Mouse (Mus musculus): ENCODE results near the gene Ppl. TPM values are rescaled to one million over a fixed set of nuclear protein-coding genes. Genes with fewer than 3 reads are reported as not detected.

Gene Ppl
- polyA plus RNA-seq, 1 experiment = 0.16 TPM

- Histone ChIP-seq H3K36me3 (ENCODE audit: control insufficient read depth, insufficient read depth, low read length) (no peaks in the 10 kb centered on the region), H3K27ac (ENCODE audit: control insufficient read depth, insufficient read depth, low read depth, low read length) (no peak overlapping the region), H3K27me3 (ENCODE audit: control insufficient read depth, insufficient read depth, low read length) (no peaks in the 10 kb centered on the region), H3K4me3 (ENCODE audit: control insufficient read depth, low read depth, low read length) (no peak overlapping the region), H3K4me1 (ENCODE audit: control insufficient read depth, insufficient read depth, low read length) (no peaks in the 10 kb centered on the region)
- TF ChIP-seq CTCF (IDR thresholded peaks at IDR 0.05; ENCODE audit: control insufficient read depth, insufficient read depth, insufficient replicate concordance, low read depth, low read length) = no peak
- TF ChIP-seq POLR2A (IDR thresholded peaks at IDR 0.05; ENCODE audit: control insufficient read depth, low read depth, low read length) = no peak
Observed at GRCm38 (mm10) chr16:5096504-5096903, 35.7 kb downstream of the Ppl start.

DNA sequence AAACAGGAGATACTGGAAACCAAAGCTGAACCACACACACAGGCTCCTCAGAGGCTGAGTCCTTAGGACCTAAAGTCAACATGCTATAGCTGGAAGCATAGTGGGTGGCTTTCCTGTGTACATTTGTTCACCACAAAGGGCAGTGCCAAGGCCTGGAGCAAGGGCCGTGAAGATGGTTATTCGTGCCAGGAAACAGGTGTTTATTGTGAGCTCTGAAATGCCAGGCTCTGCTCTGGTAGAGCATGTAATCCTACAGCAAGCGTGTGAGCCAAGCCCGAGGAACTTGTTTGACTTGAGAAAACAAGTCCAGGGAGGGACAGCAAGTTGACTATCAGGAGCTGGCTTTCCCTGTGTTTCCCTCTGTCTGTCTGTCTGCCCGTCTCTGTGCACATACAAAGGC, 38.9 kb downstream of the Ppl start:
- Histone ChIP-seq H3K27ac (ENCODE audit: control insufficient read depth, insufficient read depth, low read depth, low read length) (no peak overlapping the region), H3K4me1 (ENCODE audit: control insufficient read depth, insufficient read depth, low read length) (no peaks in the 10 kb centered on the region), H3K27me3 (ENCODE audit: control insufficient read depth, insufficient read depth, low read length) (no peaks in the 10 kb centered on the region), H3K4me3 (ENCODE audit: control insufficient read depth, low read depth, low read length) (no peak overlapping the region), H3K36me3 (ENCODE audit: control insufficient read depth, insufficient read depth, low read length) (no peaks in the 10 kb centered on the region)
- TF ChIP-seq POLR2A (IDR thresholded peaks at IDR 0.05; ENCODE audit: control insufficient read depth, low read depth, low read length) (no peak), CTCF (IDR thresholded peaks at IDR 0.05; ENCODE audit: control insufficient read depth, insufficient read depth, insufficient replicate concordance, low read depth, low read length) (no peak)

DNA sequence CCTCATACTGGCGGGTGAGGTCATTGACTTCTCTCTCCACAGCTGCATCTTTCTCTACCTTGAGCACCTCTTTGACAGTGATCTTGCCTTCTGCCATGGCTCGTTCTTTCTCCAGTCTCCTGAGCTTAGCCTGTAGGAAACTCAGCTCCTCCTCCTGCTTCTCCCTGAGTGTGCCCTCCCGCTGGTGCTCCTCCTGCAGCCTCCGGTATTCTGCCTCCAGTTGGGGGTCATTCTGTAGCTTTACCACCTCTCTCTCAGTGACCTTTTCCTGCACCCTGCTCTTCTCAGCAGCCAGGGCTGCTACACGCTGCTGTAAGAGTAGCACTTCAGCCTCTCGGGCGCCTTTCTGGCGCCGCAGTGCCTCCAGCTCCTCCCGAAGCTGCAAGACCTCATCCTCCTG, 43.2 kb downstream of the Ppl start:
- no peak for TF ChIP-seq POLR2A (IDR thresholded peaks at IDR 0.05; ENCODE audit: control insufficient read depth, low read depth, low read length)
- no peak for TF ChIP-seq CTCF (IDR thresholded peaks at IDR 0.05; ENCODE audit: control insufficient read depth, insufficient read depth, insufficient replicate concordance, low read depth, low read length)
- Histone ChIP-seq H3K27ac (ENCODE audit: control insufficient read depth, insufficient read depth, low read depth, low read length) (no peak overlapping the region), H3K27me3 (ENCODE audit: control insufficient read depth, insufficient read depth, low read length) (no peaks in the 10 kb centered on the region), H3K36me3 (ENCODE audit: control insufficient read depth, insufficient read depth, low read length) (no peaks in the 10 kb centered on the region), H3K4me3 (ENCODE audit: control insufficient read depth, low read depth, low read length) (no peak overlapping the region), H3K4me1 (ENCODE audit: control insufficient read depth, insufficient read depth, low read length) (no peaks in the 10 kb centered on the region)

DNA sequence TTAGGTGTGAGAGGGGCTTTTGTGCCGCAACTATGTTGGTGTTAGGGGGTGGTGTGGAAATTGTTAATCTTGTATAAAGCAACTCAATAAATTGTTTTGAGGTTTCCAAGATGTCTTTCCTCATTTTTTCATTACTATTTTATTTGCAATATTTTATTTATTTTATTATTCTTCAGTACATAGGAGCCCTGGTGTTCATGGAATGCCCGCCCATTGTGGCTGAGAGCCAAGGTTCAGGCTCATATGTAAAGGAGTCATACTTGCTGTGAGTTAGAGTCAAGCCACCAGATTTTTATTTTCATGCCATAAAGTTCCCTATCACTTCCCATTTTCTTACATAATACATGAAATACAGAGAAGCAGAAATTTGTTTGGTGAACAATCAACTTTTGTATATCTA, 46.0 kb downstream of the Ppl start:
- Histone ChIP-seq H3K27me3 (ENCODE audit: control insufficient read depth, insufficient read depth, low read length) (no peaks in the 10 kb centered on the region), H3K4me3 (ENCODE audit: control insufficient read depth, low read depth, low read length) (no peak overlapping the region), H3K4me1 (ENCODE audit: control insufficient read depth, insufficient read depth, low read length) (no peaks in the 10 kb centered on the region), H3K27ac (ENCODE audit: control insufficient read depth, insufficient read depth, low read depth, low read length) (no peak overlapping the region), H3K36me3 (ENCODE audit: control insufficient read depth, insufficient read depth, low read length) (peaks cover 2% of the 10 kb centered on the region; the same call in 1 of the 2 replicates)
- TF ChIP-seq POLR2A (IDR thresholded peaks at IDR 0.05; ENCODE audit: control insufficient read depth, low read depth, low read length) (no peak), CTCF (IDR thresholded peaks at IDR 0.05; ENCODE audit: control insufficient read depth, insufficient read depth, insufficient replicate concordance, low read depth, low read length) (no peak)

DNA sequence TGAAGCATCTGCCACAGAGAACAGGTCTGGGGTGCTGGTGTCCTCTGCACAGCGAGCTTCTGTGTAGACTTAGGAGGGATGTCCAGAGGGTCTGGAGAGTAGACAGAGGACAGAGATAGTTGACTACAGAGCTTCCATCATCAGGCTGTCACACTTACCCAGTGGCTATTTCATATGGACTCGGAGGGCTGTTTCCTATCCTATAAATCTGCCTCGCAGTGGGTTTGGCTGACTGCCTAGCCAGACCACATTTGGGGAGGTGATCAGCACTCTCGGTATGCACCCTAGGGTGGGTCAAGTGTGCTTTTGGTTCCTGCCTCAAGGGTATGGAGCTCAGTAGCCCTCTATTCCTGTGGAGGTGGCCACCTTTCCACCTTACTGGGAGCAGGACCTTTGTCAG, 47.0 kb downstream of the Ppl start:
- TF ChIP-seq POLR2A (IDR thresholded peaks at IDR 0.05; ENCODE audit: control insufficient read depth, low read depth, low read length) (no peak), CTCF (IDR thresholded peaks at IDR 0.05; ENCODE audit: control insufficient read depth, insufficient read depth, insufficient replicate concordance, low read depth, low read length) (no peak)
- H3K4me1 ChIP-seq (ENCODE audit: control insufficient read depth, insufficient read depth, low read length) = no peaks in the 10 kb centered on the region
- H3K27me3 ChIP-seq (ENCODE audit: control insufficient read depth, insufficient read depth, low read length) = no peaks in the 10 kb centered on the region
- H3K27ac ChIP-seq (ENCODE audit: control insufficient read depth, insufficient read depth, low read depth, low read length) = no peak overlapping the region
- peaks cover 2% of the 10 kb centered on the region for H3K36me3 ChIP-seq (ENCODE audit: control insufficient read depth, insufficient read depth, low read length)
- H3K4me3 ChIP-seq (ENCODE audit: control insufficient read depth, low read depth, low read length) = no peak overlapping the region

DNA sequence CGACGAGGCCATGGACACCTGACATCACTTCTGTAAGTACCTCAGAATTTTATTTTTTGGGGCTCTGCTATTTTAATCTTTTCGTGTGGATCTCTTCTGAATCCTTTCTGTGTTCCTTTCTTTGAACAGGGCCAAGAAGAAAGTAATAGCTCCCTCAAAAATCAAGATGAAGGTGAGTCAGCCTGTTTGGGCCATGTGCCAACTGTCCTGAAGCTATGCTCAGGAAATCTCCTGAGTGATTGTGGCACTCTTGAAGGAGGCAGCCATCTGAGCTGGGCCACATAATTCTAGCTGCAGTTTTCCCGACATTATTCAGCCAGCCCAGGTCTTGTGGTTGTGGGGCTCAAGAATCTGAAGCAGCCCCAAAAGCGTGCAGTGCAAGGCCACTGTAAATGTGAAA, 57.9 kb downstream of the Ppl start:
- Histone ChIP-seq H3K27me3 (ENCODE audit: control insufficient read depth, insufficient read depth, low read length) (no peaks in the 10 kb centered on the region), H3K36me3 (ENCODE audit: control insufficient read depth, insufficient read depth, low read length) (peaks cover 11% of the 10 kb centered on the region), H3K27ac (ENCODE audit: control insufficient read depth, insufficient read depth, low read depth, low read length) (no peak overlapping the region), H3K4me3 (ENCODE audit: control insufficient read depth, low read depth, low read length) (no peak overlapping the region), H3K4me1 (ENCODE audit: control insufficient read depth, insufficient read depth, low read length) (no peaks in the 10 kb centered on the region)
- TF ChIP-seq POLR2A (IDR thresholded peaks at IDR 0.05; ENCODE audit: control insufficient read depth, low read depth, low read length) (no peak), CTCF (IDR thresholded peaks at IDR 0.05; ENCODE audit: control insufficient read depth, insufficient read depth, insufficient replicate concordance, low read depth, low read length) (no peak)

DNA sequence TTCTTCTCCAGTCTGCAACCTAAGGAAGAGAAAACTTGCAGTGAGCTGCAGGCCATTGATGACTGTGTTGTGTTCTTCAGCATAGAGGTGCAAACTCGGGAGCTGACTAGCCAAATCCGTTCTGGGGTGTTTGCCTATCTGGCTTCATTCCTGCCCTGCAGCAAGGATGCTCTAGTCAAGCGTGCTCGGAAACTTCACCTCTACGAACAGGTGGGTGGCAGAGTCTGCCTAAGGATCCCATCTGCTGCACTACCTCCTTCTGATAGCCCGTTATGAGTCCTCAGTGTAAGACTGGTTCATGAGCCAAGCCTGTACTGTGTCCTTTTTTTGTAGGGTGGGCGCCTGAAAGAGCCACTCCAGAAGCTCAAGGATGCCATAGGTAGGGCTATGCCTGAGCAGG, 60.2 kb downstream of the Ppl start:
- TF ChIP-seq POLR2A (IDR thresholded peaks at IDR 0.05; ENCODE audit: control insufficient read depth, low read depth, low read length) (no peak), CTCF (IDR thresholded peaks at IDR 0.05; ENCODE audit: control insufficient read depth, insufficient read depth, insufficient replicate concordance, low read depth, low read length) (no peak)
- Histone ChIP-seq H3K27me3 (ENCODE audit: control insufficient read depth, insufficient read depth, low read length) (no peaks in the 10 kb centered on the region), H3K36me3 (ENCODE audit: control insufficient read depth, insufficient read depth, low read length) (peaks cover 11% of the 10 kb centered on the region), H3K27ac (ENCODE audit: control insufficient read depth, insufficient read depth, low read depth, low read length) (no peak overlapping the region), H3K4me3 (ENCODE audit: control insufficient read depth, low read depth, low read length) (no peak overlapping the region), H3K4me1 (ENCODE audit: control insufficient read depth, insufficient read depth, low read length) (no peaks in the 10 kb centered on the region)

DNA sequence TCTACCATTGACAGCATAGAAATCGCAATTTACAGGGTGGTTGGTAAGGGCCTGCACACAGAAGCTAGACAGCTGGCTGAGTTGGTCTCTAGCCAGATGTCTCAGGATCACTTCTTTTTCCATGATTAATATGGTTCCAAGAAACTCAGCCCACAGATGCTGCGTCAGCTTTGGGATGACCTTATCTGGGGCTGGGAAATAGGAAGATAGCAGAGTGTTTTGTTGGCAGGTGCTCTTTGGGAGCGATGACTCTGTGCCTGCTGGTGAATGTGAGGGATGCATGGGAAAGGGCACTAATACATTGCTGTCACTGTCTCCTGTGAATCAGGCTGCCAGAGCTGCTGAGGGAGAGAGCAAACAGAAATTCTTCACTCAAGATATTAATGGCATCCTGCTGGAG, 61.9 kb downstream of the Ppl start:
- H3K4me1 ChIP-seq (ENCODE audit: control insufficient read depth, insufficient read depth, low read length) = no peaks in the 10 kb centered on the region
- H3K4me3 ChIP-seq (ENCODE audit: control insufficient read depth, low read depth, low read length) = no peak overlapping the region
- no peaks in the 10 kb centered on the region for H3K27me3 ChIP-seq (ENCODE audit: control insufficient read depth, insufficient read depth, low read length)
- no peak for TF ChIP-seq POLR2A (IDR thresholded peaks at IDR 0.05; ENCODE audit: control insufficient read depth, low read depth, low read length)
- TF ChIP-seq CTCF (IDR thresholded peaks at IDR 0.05; ENCODE audit: control insufficient read depth, insufficient read depth, insufficient replicate concordance, low read depth, low read length) = no peak
- no peak overlapping the region for H3K27ac ChIP-seq (ENCODE audit: control insufficient read depth, insufficient read depth, low read depth, low read length)
- peaks cover 9% of the 10 kb centered on the region for H3K36me3 ChIP-seq (ENCODE audit: control insufficient read depth, insufficient read depth, low read length)
